Mouse (Mus musculus) ES-Bruce4 (cell line): ENCODE measurements around the gene Mrpl12.

ENCODE experiments used
- CTCF ChIP-seq: IDR thresholded peaks from one replicate; pipeline ENCODE4 v1.8.1; 2011; ENCODE audit warnings: low read depth, low read length
- EP300 ChIP-seq: IDR thresholded peaks from 2 replicates; pipeline ENCODE4 v1.6.1; 2011; ENCODE audit warnings: low read depth, low read length; ENCODE audit not compliant: insufficient read depth
- POLR2A ChIP-seq: IDR thresholded peaks from one replicate; pipeline ENCODE4 v1.8.1; 2011; ENCODE audit warnings: low read length; ENCODE audit not compliant: insufficient read depth

DNA sequence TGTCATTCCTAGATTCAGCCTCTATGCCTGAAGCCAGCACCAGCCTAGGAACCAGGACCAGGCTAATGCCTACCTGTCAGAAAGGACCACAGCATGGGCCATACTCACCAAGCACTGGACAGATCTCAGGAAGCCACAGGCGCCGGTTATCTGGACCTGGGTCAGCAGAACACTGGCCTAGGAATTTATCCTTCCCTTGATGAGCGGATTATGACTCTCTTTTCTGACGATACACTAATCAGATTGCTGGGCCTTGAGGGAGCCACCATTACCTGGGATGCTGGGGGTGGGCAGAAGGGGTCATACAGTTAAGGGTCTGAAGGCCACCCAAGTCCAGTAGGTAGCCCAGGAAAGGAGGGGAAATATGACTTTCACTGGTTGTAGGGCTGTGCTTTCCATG lies 31.1 kb upstream of the Mrpl12 start, which contains the start of gene Pde6g:
- no peak for TF ChIP-seq CTCF
- no peak for TF ChIP-seq POLR2A
- no peak for TF ChIP-seq EP300
